Mouse (Mus musculus) G1E (cell line): Measurements from ENCODE around the gene Rab15.

Experiments used
- CTCF ChIP-seq: IDR thresholded peaks from 2 replicates; pipeline ENCODE4 v1.5.1; 2012; ENCODE audit warnings: low read depth, low read length, inconsistent platforms, mixed read lengths
- GATA1 ChIP-seq: IDR thresholded peaks from 2 replicates; pipeline ENCODE4 v1.6.1; 2012; ENCODE audit warnings: borderline replicate concordance, low read length, inconsistent platforms, mixed read lengths
- GATA2 ChIP-seq: IDR thresholded peaks from 2 replicates; pipeline ENCODE4 v1.6.1; 2012; ENCODE audit warnings: low read depth, low read length, inconsistent platforms, borderline replicate concordance
- TAL1 ChIP-seq: conservative IDR thresholded peaks from 2 replicates; pipeline ENCODE4 v1.6.1; 2012; ENCODE audit warnings: low read depth, low read length, inconsistent platforms, mixed read lengths

DNA sequence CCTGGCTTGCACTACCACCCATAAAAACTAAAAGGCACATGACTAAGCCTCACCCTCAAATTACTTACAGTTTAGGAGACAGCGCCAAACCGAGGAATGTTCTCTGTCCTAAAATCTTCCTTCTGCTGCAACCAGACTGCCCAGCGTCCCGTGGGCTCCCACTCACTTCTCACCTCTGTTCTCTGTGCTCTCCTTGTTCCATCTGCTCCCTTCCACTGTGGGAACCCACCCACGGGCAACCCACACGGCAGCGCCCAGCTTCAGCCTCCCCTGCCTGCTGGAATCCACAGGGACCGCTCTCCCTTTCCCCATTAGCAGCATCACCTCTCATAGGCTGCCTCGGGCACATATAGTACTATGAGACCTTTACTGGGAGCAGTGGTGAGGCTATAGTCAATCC, 3.8 kb downstream of the Rab15 start:
- TF ChIP-seq CTCF (no peak), TAL1 (no peak), GATA1 (no peak), GATA2 (no peak)
